Mouse (Mus musculus) MN1 (cell line): Measurements from ENCODE around the gene Prpf4b.
"Not testable (repeated sequence)": the region's sequence is repeated elsewhere in the genome, so short reads cannot be mapped to it uniquely, and the experiment has no call there.

Source experiments
- DNase-seq: peaks from one replicate; pipeline ENCODE4 v3.0.0-alpha.2; 2016; ENCODE audit warnings: low spot score

Prpf4b gene

GRCm38 (mm10) chr13:34934931-34935644 lies 60.0 kb downstream of the Prpf4b start:
- no peak for DNase-seq

- no peak for DNase-seq
These were observed 67.3 kb downstream of the Prpf4b start for GRCm38 (mm10) chr13:34942370-34942769.

- not testable (repeated sequence) for DNase-seq
These were observed 76.3 kb downstream of the Prpf4b start for GRCm38 (mm10) chr13:34951437-34951836.
